In genomic region chr8:70810962-70811680, GRCm38 (mm10) we compare ENCODE assay signal across 19 mouse cellular contexts. TPM values are rescaled to one million over a fixed set of nuclear protein-coding genes. Genes with fewer than 3 reads are reported as not detected.
DNase-seq lines count a peak whose midpoint lies in the region; ATAC-seq and TF ChIP-seq lines count a peak whose summit lies in the region.
"Had no signal": no experiment of that assay in that cellular context is flagged by ENCODE, and none has a peak within 500 bp of the region (broad histone marks: within the 10 kb centered on the region; RNA-seq: fewer than 3 reads in every experiment).

No protein-coding gene starts in this region.

- H3K4me1 ChIP-seq in lung, postnatal 0 days (ENCODE audit: insufficient read depth, low read depth, low read length) = no peaks in the 10 kb centered on the region
- H3K4me1 ChIP-seq in embryonic facial prominence, embryonic 10.5 days = peaks cover 19% of the 10 kb centered on the region
- H3K4me1 ChIP-seq: forebrain, embryonic 12.5 days; neural tube, embryonic 12.5 days had no signal

- 63% methylated on average over 20 of the region's 20 CpGs for WGBS in lung, postnatal 0 days
- WGBS in embryonic facial prominence, embryonic 10.5 days = 72% methylated on average over 20 of the region's 20 CpGs

- intact Hi-C loops in heart, postnatal 25 days (cut with DNase I) = no loop called here

- H3K27ac ChIP-seq in lung, postnatal 0 days (ENCODE audit: low read length) = no peak overlapping the region
- no peak overlapping the region for H3K27ac ChIP-seq in embryonic facial prominence, embryonic 10.5 days (replicated peaks)
- H3K27ac ChIP-seq: embryonic facial prominence, embryonic 13.5 days; forebrain, embryonic 12.5 days; kidney, postnatal 0 days; liver, embryonic 12.5 days; neural tube, embryonic 12.5 days had no signal

- H3K4me2 ChIP-seq in lung, postnatal 0 days (replicated peaks; ENCODE audit: low read depth, low read length) = no peak overlapping the region
- H3K4me2 ChIP-seq: embryonic facial prominence, embryonic 13.5 days; forebrain, embryonic 12.5 days; liver, embryonic 12.5 days; neural tube, embryonic 12.5 days had no signal

- H3K9me3 ChIP-seq in lung, postnatal 0 days (ENCODE audit: low read length) = no peaks in the 10 kb centered on the region
- no peaks in the 10 kb centered on the region for H3K9me3 ChIP-seq in embryonic facial prominence, embryonic 10.5 days
- H3K9me3 ChIP-seq: embryonic facial prominence, embryonic 13.5 days; forebrain, embryonic 12.5 days; liver, embryonic 12.5 days; neural tube, embryonic 12.5 days had no signal

- peak; percentile 25; the same call in 1 of the 2 replicates for ATAC-seq in lung, postnatal 0 days
- peak; percentile 25 to 42; a peak in 1 of 4 replicates for ATAC-seq in hematopoietic stem cell, adult 5-6 weeks (replicated peaks in 1 of 2; ENCODE audit: insufficient read depth in 1 of 2, low FRiP score in 2 of 2, low TSS enrichment in 1 of 2, low read depth in 1 of 2, poor library complexity in 2 of 2, severe bottlenecking in 2 of 2)
- ATAC-seq: liver, embryonic 12.5 days had no signal

- TF ChIP-seq CTCF in lung, postnatal 0 days (IDR thresholded peaks at IDR 0.05) = no peak

- no peak overlapping the region for H3K9ac ChIP-seq in lung, postnatal 0 days (replicated peaks; ENCODE audit: low read depth)
- H3K9ac ChIP-seq: forebrain, embryonic 12.5 days; liver, embryonic 12.5 days; neural tube, embryonic 12.5 days had no signal

- no peaks in the 10 kb centered on the region for H3K27me3 ChIP-seq in lung, postnatal 0 days (replicated peaks; ENCODE audit: insufficient read depth, low read length)
- H3K27me3 ChIP-seq in embryonic facial prominence, embryonic 10.5 days (replicated peaks; ENCODE audit: low read depth, poor library complexity, severe bottlenecking) = peaks cover 75% of the 10 kb centered on the region

- H3K36me3 ChIP-seq in lung, postnatal 0 days (ENCODE audit: insufficient read depth, low read length) = no peaks in the 10 kb centered on the region
- H3K36me3 ChIP-seq in embryonic facial prominence, embryonic 10.5 days (replicated peaks) = no peaks in the 10 kb centered on the region
- H3K36me3 ChIP-seq: embryonic facial prominence, embryonic 13.5 days; forebrain, embryonic 12.5 days; liver, embryonic 12.5 days; neural tube, embryonic 12.5 days had no signal

- no peak overlapping the region for H3K4me3 ChIP-seq in lung, postnatal 0 days (ENCODE audit: low read depth, low read length)
- no peak overlapping the region for H3K4me3 ChIP-seq in embryonic facial prominence, embryonic 10.5 days
- H3K4me3 ChIP-seq: embryonic facial prominence, embryonic 13.5 days; forebrain, embryonic 12.5 days; liver, embryonic 12.5 days; neural tube, embryonic 12.5 days had no signal

- DNase-seq in lung, postnatal 0 days (ENCODE audit: low spot score) = no peak
- no peak for DNase-seq in lung, postnatal 25 days (ENCODE audit: low spot score)
- DNase-seq in thymus, adult 18-20 months = peak; percentile 66 to 80
- no peak for DNase-seq in cerebellum, adult 11 months
- DNase-seq in heart, postnatal 25 days (ENCODE audit: low spot score) = no peak
- DNase-seq in embryonic facial prominence, embryonic 10.5 days (ENCODE audit: low spot score) = no peak
- DNase-seq in frontal cortex, postnatal 25 days (ENCODE audit: low spot score in 2 of 2) = no peak
- DNase-seq: adrenal gland, postnatal 25 days; B cell, adult 2 months; cerebellum, postnatal 25 days; heart, postnatal 14 days; midbrain, embryonic 14.5 days; retina, postnatal 1 day had no signal

- TF ChIP-seq EP300 in lung, postnatal 0 days (IDR thresholded peaks at IDR 0.05) = no peak

RNA-seq across cellular contexts. Expression of gene Il12rb1, which starts 2.9 kb away (rescaled TPM):
- 0.13 and 0.16 TPM in 2 replicates for polyA plus RNA-seq in lung, postnatal 0 days (2015; fragmentation: Nextera tagmentation; extraction: Ambion mirVana)
- total RNA-seq in hematopoietic stem cell, adult 5-6 weeks (2017) = 6.1 and 9.8 TPM in 2 replicates
- not detected for total RNA-seq in heart, postnatal 25 days (2021)
- polyA plus RNA-seq in embryonic facial prominence, embryonic 10.5 days (2016; fragmentation: Nextera tagmentation; extraction: Ambion mirVana) = not detected in 2 replicates
- total RNA-seq: adrenal gland, postnatal 25 days had no signal
- polyA plus RNA-seq: forebrain, embryonic 12.5 days; neural tube, embryonic 12.5 days had no signal

RNA-seq across cellular contexts. Expression of gene Mast3, which starts 6.3 kb away (rescaled TPM):
- polyA plus RNA-seq in lung, postnatal 0 days (2015; fragmentation: Nextera tagmentation; extraction: Ambion mirVana) = 7.3 and 7.6 TPM in 2 replicates
- 14.4 and 28.0 TPM in 2 replicates for total RNA-seq in hematopoietic stem cell, adult 5-6 weeks (2017)
- 1 to 10 TPM; 5.2 to 6.3 TPM for total RNA-seq in heart, postnatal 25 days (2021)
- polyA plus RNA-seq in embryonic facial prominence, embryonic 10.5 days (2016; fragmentation: Nextera tagmentation; extraction: Ambion mirVana) = 12.4 and 13.9 TPM in 2 replicates

RNA-seq across cellular contexts. Expression of gene Arrdc2, which starts 28.4 kb away (rescaled TPM):
- polyA plus RNA-seq in lung, postnatal 0 days (2015; fragmentation: Nextera tagmentation; extraction: Ambion mirVana) = 9.4 and 10.7 TPM in 2 replicates
- total RNA-seq in hematopoietic stem cell, adult 5-6 weeks (2017) = 8.6 and 8.8 TPM in 2 replicates
- 10 to 100 TPM in 1 of 2 experiments, 1 to 10 TPM in 1; 9.2 to 10.2 TPM for total RNA-seq in heart, postnatal 25 days (2021)
- 5.1 and 5.8 TPM in 2 replicates for polyA plus RNA-seq in embryonic facial prominence, embryonic 10.5 days (2016; fragmentation: Nextera tagmentation; extraction: Ambion mirVana)

RNA-seq across cellular contexts. Expression of gene Pik3r2, which starts 34.6 kb away (rescaled TPM):
- polyA plus RNA-seq in lung, postnatal 0 days (2015; fragmentation: Nextera tagmentation; extraction: Ambion mirVana) = 28.0 and 30.5 TPM in 2 replicates
- 13.3 and 15.0 TPM in 2 replicates for total RNA-seq in hematopoietic stem cell, adult 5-6 weeks (2017)
- 10 to 100 TPM; 21.8 to 25.5 TPM for total RNA-seq in heart, postnatal 25 days (2021)
- 79.2 and 79.8 TPM in 2 replicates for polyA plus RNA-seq in embryonic facial prominence, embryonic 10.5 days (2016; fragmentation: Nextera tagmentation; extraction: Ambion mirVana)

RNA-seq across cellular contexts. Expression of gene Mpv17l2, which starts 50.4 kb away (rescaled TPM):
- 57.4 and 88.8 TPM in 2 replicates for polyA plus RNA-seq in lung, postnatal 0 days (2015; fragmentation: Nextera tagmentation; extraction: Ambion mirVana)
- 7.0 and 7.1 TPM in 2 replicates for total RNA-seq in hematopoietic stem cell, adult 5-6 weeks (2017)
- total RNA-seq in heart, postnatal 25 days (2021) = 10 to 100 TPM; 26.7 to 28.0 TPM
- polyA plus RNA-seq in embryonic facial prominence, embryonic 10.5 days (2016; fragmentation: Nextera tagmentation; extraction: Ambion mirVana) = 28.2 and 34.5 TPM in 2 replicates

Comparison
In these comparisons a context has a peak if more than half of its experiments do, and no peak if none do; other contexts are left out.
1. DNase-seq: peak in thymus, adult 18-20 months (2 of 2); none in lung, postnatal 0 days (single experiment), lung, postnatal 25 days (single experiment), cerebellum, adult 11 months (single experiment), heart, postnatal 25 days (single experiment), embryonic facial prominence, embryonic 10.5 days (single experiment) and frontal cortex, postnatal 25 days (0 of 2).